Mouse (Mus musculus): ENCODE data around the gene Mpp3. TPM values are rescaled to one million over a fixed set of nuclear protein-coding genes. Genes with fewer than 3 reads are reported as not detected.

Gene Mpp3
- polyA plus RNA-seq, 1 experiment, result 0.90 TPM

DNA sequence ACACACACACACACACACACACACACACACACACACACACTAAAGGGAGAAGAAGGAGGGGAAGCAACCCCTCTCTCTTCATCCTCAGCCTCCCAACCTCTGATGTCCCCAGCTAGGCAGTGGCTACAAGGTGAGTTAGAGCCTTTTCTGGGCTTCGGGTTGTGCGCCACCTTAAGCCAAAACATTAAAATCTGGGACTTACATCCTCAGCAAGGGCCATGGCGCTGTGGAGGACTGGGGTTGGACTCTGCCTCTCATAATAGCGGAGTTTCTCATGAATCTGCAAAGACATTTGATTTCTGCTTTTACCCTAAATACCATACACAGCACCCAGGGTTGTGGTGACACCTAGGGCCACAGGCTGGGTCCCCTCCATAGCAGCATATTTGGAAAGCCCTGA is 3.4 kb downstream of the Mpp3 start:
- H3K4me1 ChIP-seq (ENCODE audit: control insufficient read depth, insufficient read depth, insufficient read length, low read length), result peaks cover 7% of the 10 kb centered on the region
- H3K27me3 ChIP-seq (ENCODE audit: control insufficient read depth, insufficient read depth, low read length), result 0 out of 2 replicates have a peak, but pooled peaks cover 4% of the 10 kb centered on the region
- TF ChIP-seq CTCF (IDR thresholded peaks at IDR 0.05; ENCODE audit: extremely low read depth, insufficient read length, insufficient replicate concordance, low read depth, low read length), result no peak
- TF ChIP-seq POLR2A (IDR thresholded peaks at IDR 0.05; ENCODE audit: low read depth, low read length), result no peak
- WGBS, result 91% methylated on average over 4 of the region's 4 CpGs
- no peak overlapping the region for H3K4me3 ChIP-seq (ENCODE audit: low read depth, low read length)
- H3K27ac ChIP-seq (ENCODE audit: insufficient read depth, low read depth, low read length), result no peak overlapping the region
- H3K36me3 ChIP-seq (ENCODE audit: control insufficient read depth, insufficient read depth, low read length), result no peaks in the 10 kb centered on the region

DNA sequence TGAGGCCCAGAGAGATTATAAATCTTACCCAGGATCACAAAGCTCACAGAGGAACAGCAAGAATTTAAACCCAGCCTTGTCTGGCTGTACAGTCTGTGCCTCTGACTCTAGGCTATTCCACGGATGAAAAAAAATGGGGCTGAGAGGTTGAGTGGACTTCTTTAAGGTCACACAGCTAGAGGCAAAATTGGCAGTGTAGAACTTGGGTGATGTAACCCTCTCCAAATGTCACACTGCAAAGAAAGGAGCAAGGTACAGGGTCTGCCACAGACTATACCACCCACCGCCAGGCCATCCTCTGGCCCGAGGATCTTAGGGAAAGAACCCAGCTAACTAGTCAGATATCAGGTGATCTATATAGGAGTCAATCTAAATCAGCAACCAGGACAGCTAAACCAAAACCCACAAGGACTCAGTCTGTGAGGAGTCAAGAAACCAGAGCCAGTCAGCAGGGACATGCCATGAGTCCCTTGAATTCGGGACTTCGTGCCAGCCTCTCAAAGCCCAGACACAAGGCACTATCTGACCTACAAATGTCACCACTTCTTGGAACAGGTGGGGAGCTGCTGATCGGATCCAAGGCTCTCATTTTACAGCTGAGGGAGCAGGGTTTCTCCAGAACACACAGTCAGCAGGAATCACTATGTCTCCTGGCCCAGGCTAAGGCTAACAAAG is 4.0 kb downstream of the Mpp3 start:
- no peak overlapping the region for H3K27ac ChIP-seq (ENCODE audit: insufficient read depth, low read depth, low read length)
- TF ChIP-seq CTCF (IDR thresholded peaks at IDR 0.05; ENCODE audit: extremely low read depth, insufficient read length, insufficient replicate concordance, low read depth, low read length) (no peak), POLR2A (IDR thresholded peaks at IDR 0.05; ENCODE audit: low read depth, low read length) (no peak)

GRCm38 (mm10) chr11:102023406-102023805 is 4.9 kb downstream of the Mpp3 start:
- no peak for TF ChIP-seq CTCF (IDR thresholded peaks at IDR 0.05; ENCODE audit: extremely low read depth, insufficient read length, insufficient replicate concordance, low read depth, low read length)
- TF ChIP-seq POLR2A (IDR thresholded peaks at IDR 0.05; ENCODE audit: low read depth, low read length), result no peak
- H3K4me3 ChIP-seq (ENCODE audit: low read depth, low read length), result no peak overlapping the region
- 0 out of 2 replicates have a peak, but pooled peaks cover 4% of the 10 kb centered on the region for H3K27me3 ChIP-seq (ENCODE audit: control insufficient read depth, insufficient read depth, low read length)
- peaks cover 7% of the 10 kb centered on the region for H3K4me1 ChIP-seq (ENCODE audit: control insufficient read depth, insufficient read depth, insufficient read length, low read length)
- no peak overlapping the region for H3K27ac ChIP-seq (ENCODE audit: insufficient read depth, low read depth, low read length)
- WGBS, result 89% methylated on average over 13 of the region's 13 CpGs
- H3K36me3 ChIP-seq (ENCODE audit: control insufficient read depth, insufficient read depth, low read length), result no peaks in the 10 kb centered on the region

More for the DNA sequence above, 4.0 kb downstream of the Mpp3 start:
- H3K27me3 ChIP-seq (ENCODE audit: control insufficient read depth, insufficient read depth, low read length), result 0 out of 2 replicates have a peak, but pooled peaks cover 4% of the 10 kb centered on the region
- peaks cover 7% of the 10 kb centered on the region for H3K4me1 ChIP-seq (ENCODE audit: control insufficient read depth, insufficient read depth, insufficient read length, low read length)
- 92% methylated on average over 6 of the region's 6 CpGs for WGBS
- H3K36me3 ChIP-seq (ENCODE audit: control insufficient read depth, insufficient read depth, low read length), result no peaks in the 10 kb centered on the region
- no peak overlapping the region for H3K4me3 ChIP-seq (ENCODE audit: low read depth, low read length)

DNA sequence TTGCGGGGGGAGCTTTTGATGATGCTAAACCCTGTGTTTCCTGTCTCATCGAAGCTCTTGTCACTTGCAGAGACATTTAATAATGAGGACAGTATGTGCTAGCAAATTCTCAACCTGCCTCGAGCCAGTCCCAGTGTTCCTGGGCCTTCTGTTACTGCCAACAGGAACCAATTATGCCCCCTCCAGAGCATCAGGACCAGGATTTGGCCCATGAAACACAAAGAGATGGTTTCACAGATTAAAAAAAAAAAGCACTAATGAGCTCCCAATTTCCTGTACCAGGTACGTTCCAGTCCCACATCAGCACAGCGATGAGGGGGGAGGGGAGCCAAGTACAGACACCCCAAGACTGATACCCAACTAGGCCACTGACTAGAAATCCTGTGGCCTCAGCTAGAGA is 7.1 kb downstream of the Mpp3 start:
- Histone ChIP-seq H3K4me1 (ENCODE audit: control insufficient read depth, insufficient read depth, insufficient read length, low read length) (peaks cover 2% of the 10 kb centered on the region; the same call in 1 of the 2 replicates), H3K27me3 (ENCODE audit: control insufficient read depth, insufficient read depth, low read length) (0 out of 2 replicates have a peak, but pooled peaks cover 4% of the 10 kb centered on the region), H3K36me3 (ENCODE audit: control insufficient read depth, insufficient read depth, low read length) (no peaks in the 10 kb centered on the region), H3K27ac (ENCODE audit: insufficient read depth, low read depth, low read length) (no peak overlapping the region), H3K4me3 (ENCODE audit: low read depth, low read length) (no peak overlapping the region)
- WGBS, result 87% methylated on average over 5 of the region's 5 CpGs
- TF ChIP-seq CTCF (IDR thresholded peaks at IDR 0.05; ENCODE audit: extremely low read depth, insufficient read length, insufficient replicate concordance, low read depth, low read length), result no peak
- TF ChIP-seq POLR2A (IDR thresholded peaks at IDR 0.05; ENCODE audit: low read depth, low read length), result no peak

GRCm38 (mm10) chr11:102019736-102020135 is 8.5 kb downstream of the Mpp3 start:
- TF ChIP-seq CTCF (IDR thresholded peaks at IDR 0.05; ENCODE audit: extremely low read depth, insufficient read length, insufficient replicate concordance, low read depth, low read length) (no peak), POLR2A (IDR thresholded peaks at IDR 0.05; ENCODE audit: low read depth, low read length) (no peak)
- Histone ChIP-seq H3K27me3 (ENCODE audit: control insufficient read depth, insufficient read depth, low read length) (no peaks in the 10 kb centered on the region), H3K36me3 (ENCODE audit: control insufficient read depth, insufficient read depth, low read length) (no peaks in the 10 kb centered on the region), H3K4me3 (ENCODE audit: low read depth, low read length) (no peak overlapping the region), H3K27ac (ENCODE audit: insufficient read depth, low read depth, low read length) (no peak overlapping the region), H3K4me1 (ENCODE audit: control insufficient read depth, insufficient read depth, insufficient read length, low read length) (no peaks in the 10 kb centered on the region)
- 82% methylated on average over 9 of the region's 9 CpGs for WGBS

DNA sequence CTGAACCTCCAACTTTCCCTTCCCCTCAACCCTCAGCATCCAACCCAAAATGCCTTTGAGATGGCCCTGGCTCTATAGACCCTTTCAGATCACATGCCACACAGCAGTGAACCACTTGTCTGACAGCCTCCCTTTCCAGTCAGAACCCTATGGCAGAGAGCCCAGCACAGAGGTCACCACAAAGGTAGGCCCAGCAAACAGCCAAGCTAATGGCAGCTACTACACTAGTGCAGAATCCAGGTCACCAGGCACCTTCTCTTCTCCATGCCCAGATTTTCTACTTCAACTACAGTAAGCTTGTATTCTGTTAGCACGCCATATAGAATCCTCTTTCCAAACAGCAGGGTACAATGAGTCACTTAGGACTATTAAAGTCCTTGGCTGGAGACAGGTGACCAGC is 12.1 kb downstream of the Mpp3 start:
- 89% methylated on average over 1 of the region's 1 CpGs for WGBS
- H3K4me3 ChIP-seq (ENCODE audit: low read depth, low read length), result no peak overlapping the region
- no peaks in the 10 kb centered on the region for H3K36me3 ChIP-seq (ENCODE audit: control insufficient read depth, insufficient read depth, low read length)
- H3K27me3 ChIP-seq (ENCODE audit: control insufficient read depth, insufficient read depth, low read length), result no peaks in the 10 kb centered on the region
- H3K4me1 ChIP-seq (ENCODE audit: control insufficient read depth, insufficient read depth, insufficient read length, low read length), result no peaks in the 10 kb centered on the region
- TF ChIP-seq POLR2A (IDR thresholded peaks at IDR 0.05; ENCODE audit: low read depth, low read length), result no peak
- TF ChIP-seq CTCF (IDR thresholded peaks at IDR 0.05; ENCODE audit: extremely low read depth, insufficient read length, insufficient replicate concordance, low read depth, low read length), result no peak
- no peak overlapping the region for H3K27ac ChIP-seq (ENCODE audit: insufficient read depth, low read depth, low read length)

- no peak overlapping the region for H3K4me3 ChIP-seq (ENCODE audit: low read depth, low read length)
- no peak for TF ChIP-seq CTCF (IDR thresholded peaks at IDR 0.05; ENCODE audit: extremely low read depth, insufficient read length, insufficient replicate concordance, low read depth, low read length)
- no peak for TF ChIP-seq POLR2A (IDR thresholded peaks at IDR 0.05; ENCODE audit: low read depth, low read length)
- WGBS, result 80% methylated on average over 6 of the region's 6 CpGs
- H3K36me3 ChIP-seq (ENCODE audit: control insufficient read depth, insufficient read depth, low read length), result no peaks in the 10 kb centered on the region
- H3K4me1 ChIP-seq (ENCODE audit: control insufficient read depth, insufficient read depth, insufficient read length, low read length), result no peaks in the 10 kb centered on the region
- no peaks in the 10 kb centered on the region for H3K27me3 ChIP-seq (ENCODE audit: control insufficient read depth, insufficient read depth, low read length)
- no peak overlapping the region for H3K27ac ChIP-seq (ENCODE audit: insufficient read depth, low read depth, low read length)
Observed at GRCm38 (mm10) chr11:102015472-102015871, 12.8 kb downstream of the Mpp3 start.
